Mouse (Mus musculus) hindbrain, postnatal 0 days (tissue): Measurements from ENCODE around the gene Gm49321. TPM values are rescaled to one million over a fixed set of nuclear protein-coding genes. Genes with fewer than 3 reads are reported as not detected.
A peak's percentile ranks its signal among the peaks of the same experiment; 100 is the strongest.

Experiments used
- ATAC-seq: fragments of 200-750 bp; cut with Nextera tagmentation; 2 replicates; pipeline ENCODE4 v1.8.0; 2017; ENCODE audit warnings: mild to moderate bottlenecking, moderate TSS enrichment, moderate library complexity
- DNase-seq: peaks from one replicate; pipeline ENCODE4 v3.0.0-alpha.2; 2015; ENCODE audit warnings: low spot score
- H3K27ac ChIP-seq: fragments of 300-500 bp; sonication (generic); 2 replicates; pipeline ENCODE4 v1.5.1; 2014; ENCODE audit warnings: mild to moderate bottlenecking
- H3K27me3 ChIP-seq: fragments of 300-500 bp; sonication (generic); 2 replicates; pipeline ENCODE4 v1.6.1; 2014; ENCODE audit warnings: low read length, mixed read lengths; ENCODE audit not compliant: insufficient read depth
- H3K36me3 ChIP-seq: fragments of 300-500 bp; sonication (generic); 2 replicates; pipeline ENCODE4 v1.6.1; 2014; ENCODE audit warnings: low read length, mixed read lengths; ENCODE audit not compliant: insufficient read depth
- H3K4me1 ChIP-seq: fragments of 300-500 bp; sonication (generic); 2 replicates; pipeline ENCODE4 v1.6.1; 2014; ENCODE audit warnings: antibody characterized with exemption, low read length, mixed read lengths; ENCODE audit not compliant: insufficient read depth
- H3K4me2 ChIP-seq: fragments of 300-500 bp; sonication (generic); 2 replicates; pipeline ENCODE4 v1.6.1; 2014; ENCODE audit warnings: low read depth, mild to moderate bottlenecking, low read length, moderate library complexity, mixed read lengths
- H3K4me3 ChIP-seq: fragments of 300-500 bp; sonication (generic); 2 replicates; pipeline ENCODE4 v1.5.1; 2014; ENCODE audit warnings: low read length
- H3K9ac ChIP-seq: fragments of 300-500 bp; sonication (generic); replicated peaks from 2 replicates; pipeline ENCODE4 v1.6.1; 2014; ENCODE audit warnings: mild to moderate bottlenecking, low read length, moderate library complexity, mixed read lengths
- H3K9me3 ChIP-seq: fragments of 300-500 bp; sonication (generic); 2 replicates; pipeline ENCODE4 v1.6.1; 2016; ENCODE audit warnings: low read length, mixed read lengths
- CTCF ChIP-seq: IDR thresholded peaks from 2 replicates; pipeline ENCODE4 v1.5.1; 2016; ENCODE audit warnings: antibody characterized with exemption, control low read depth, low read depth
- WGBS: fragments of 180-500 bp; shearing (Covaris S2); extraction: QIAGEN DNeasy Blood & Tissue Kit; methylation state at CpG from one replicate; pipeline ENCODE4 v1.1.7; 2014; 5-methylcytosine and 5-hydroxymethylcytosine counted together
- polyA plus RNA-seq: library from polyadenylated mRNA; unstranded; fragments of >200 nt; fragmentation: Nextera tagmentation; extraction: Ambion mirVana; gene quantifications from 2 replicates; pipeline ENCODE4 v1.2.1, GENCODE M21; 2015
- total RNA-seq: library from RNA; depleted of rRNA; stranded (reverse); fragments of >200 nt; gene quantifications from 2 replicates; pipeline ENCODE4 v1.2.3, GENCODE M21; 2014

The Gm49321 gene
- total and polyA plus RNA-seq, 2 experiments from 2014 or later: 14.8 TPM; not detected in 1

GRCm38 (mm10) chr12:73896471-73896870 is 41.0 kb upstream of the Gm49321 start:
- ATAC-seq (no peak), DNase-seq (no peak)
- H3K9ac ChIP-seq: no peak overlapping the region
- 87% methylated on average over 3 of the region's 3 CpGs for WGBS
- H3K27me3 ChIP-seq: no peaks in the 10 kb centered on the region
- H3K9me3 ChIP-seq: no peaks in the 10 kb centered on the region
- H3K27ac ChIP-seq: no peak overlapping the region
- no peak for TF ChIP-seq CTCF
- no peak overlapping the region for H3K4me2 ChIP-seq
- H3K36me3 ChIP-seq: no peaks in the 10 kb centered on the region
- H3K4me3 ChIP-seq: no peak overlapping the region
- no peaks in the 10 kb centered on the region for H3K4me1 ChIP-seq

DNA sequence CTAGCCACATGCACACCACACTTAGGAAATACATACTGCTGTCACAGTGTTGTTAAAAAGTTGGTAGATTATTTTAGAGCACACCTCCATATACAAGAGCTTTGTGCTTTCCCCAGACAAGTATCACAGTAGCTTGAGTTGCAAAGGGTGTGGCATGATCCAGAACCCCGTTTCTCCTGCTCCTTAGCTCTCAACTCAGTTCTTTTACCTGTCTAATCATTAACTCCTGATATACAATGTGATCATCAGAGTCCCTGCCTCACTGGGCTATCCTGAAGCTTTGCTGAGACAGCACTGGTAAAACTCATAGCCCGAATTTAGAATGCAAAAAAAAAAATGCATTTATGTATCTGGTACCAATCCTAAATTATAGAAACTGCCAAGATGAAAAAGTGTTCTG is 39.2 kb upstream of the Gm49321 start:
- ATAC-seq (no peak), DNase-seq (no peak)
- H3K4me2 ChIP-seq: no peak overlapping the region
- no peak overlapping the region for H3K4me3 ChIP-seq
- 75% methylated on average over 2 of the region's 2 CpGs for WGBS
- no peaks in the 10 kb centered on the region for H3K9me3 ChIP-seq
- no peak overlapping the region for H3K9ac ChIP-seq
- no peaks in the 10 kb centered on the region for H3K4me1 ChIP-seq
- H3K27ac ChIP-seq: no peak overlapping the region
- H3K36me3 ChIP-seq: no peaks in the 10 kb centered on the region
- TF ChIP-seq CTCF: no peak
- H3K27me3 ChIP-seq: no peaks in the 10 kb centered on the region

DNA sequence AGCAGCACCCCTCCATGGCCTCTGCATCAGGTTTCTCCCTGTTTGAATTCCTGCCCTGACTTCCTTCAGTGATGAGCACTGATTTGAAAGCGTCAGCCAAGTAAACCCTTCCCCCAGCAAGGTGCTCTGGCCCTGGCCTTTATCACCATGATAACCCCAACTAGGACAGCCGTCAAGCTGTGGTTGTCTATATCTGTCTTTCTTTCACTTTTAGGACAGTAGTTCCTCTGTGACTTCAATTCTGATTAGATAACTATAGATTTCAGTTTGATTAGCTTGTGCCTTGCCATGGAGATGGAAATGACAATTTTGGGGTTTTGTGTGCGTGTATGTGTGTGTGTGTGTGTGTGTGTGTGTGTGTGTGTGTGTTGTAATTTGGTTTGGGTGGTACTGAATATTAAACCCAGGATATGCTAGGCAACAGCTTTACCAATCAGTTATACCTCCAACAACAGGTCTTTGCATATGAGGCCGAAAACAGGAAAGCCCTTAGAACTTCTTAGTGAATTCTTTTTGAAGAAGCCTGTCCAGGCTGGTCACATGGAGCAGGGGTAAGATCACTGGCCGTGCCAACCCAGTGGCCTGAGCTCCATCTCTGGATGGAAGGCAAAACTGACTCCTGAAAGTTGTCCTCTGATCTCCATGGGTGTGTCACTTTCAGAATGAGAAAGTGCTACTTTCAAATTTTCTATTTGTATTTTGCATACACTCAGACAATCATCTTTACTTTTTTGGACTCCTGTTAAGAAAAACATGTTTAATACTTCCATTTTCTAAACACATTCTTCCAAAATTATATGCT is 33.1 kb upstream of the Gm49321 start:
- ATAC-seq: no peak
- TF ChIP-seq CTCF: no peak
- H3K9ac ChIP-seq: no peak overlapping the region

DNA sequence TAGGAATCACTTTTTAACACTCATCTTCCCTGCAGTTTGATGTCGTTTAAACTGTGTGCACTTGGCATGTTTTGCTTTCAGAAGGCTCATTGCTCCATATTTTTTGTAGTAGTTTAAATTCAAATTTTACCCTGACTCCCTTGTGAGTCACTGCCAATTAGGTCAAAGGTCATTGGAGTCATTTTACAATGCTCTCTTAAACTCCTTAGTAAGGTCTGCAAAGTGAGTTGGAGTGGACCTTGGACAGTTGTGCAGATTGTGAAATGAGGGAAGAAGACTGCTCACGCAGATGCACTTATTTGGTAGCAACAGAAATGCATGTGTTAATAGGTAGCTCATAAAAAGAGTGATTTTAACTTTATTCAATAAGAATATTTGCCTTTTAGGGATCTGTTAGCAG is 32.4 kb upstream of the Gm49321 start:
- Histone ChIP-seq H3K4me3 (no peak overlapping the region), H3K27ac (no peak overlapping the region), H3K4me1 (peaks cover 5% of the 10 kb centered on the region; the same call in 1 of the 2 replicates), H3K9me3 (no peaks in the 10 kb centered on the region), H3K9ac (no peak overlapping the region), H3K27me3 (no peaks in the 10 kb centered on the region), H3K4me2 (no peak overlapping the region), H3K36me3 (no peaks in the 10 kb centered on the region)
- 60% methylated on average over 2 of the region's 2 CpGs for WGBS
- no peak for ATAC-seq
- TF ChIP-seq CTCF: no peak
- no peak for DNase-seq

More for the DNA sequence above, 33.1 kb upstream of the Gm49321 start:
- DNase-seq: no peak
- H3K27me3 ChIP-seq: no peaks in the 10 kb centered on the region
- no peak overlapping the region for H3K4me2 ChIP-seq
- no peaks in the 10 kb centered on the region for H3K36me3 ChIP-seq
- H3K9me3 ChIP-seq: no peaks in the 10 kb centered on the region
- no peak overlapping the region for H3K4me3 ChIP-seq
- H3K27ac ChIP-seq: no peak overlapping the region
- 83% methylated on average over 5 of the region's 5 CpGs for WGBS
- H3K4me1 ChIP-seq: peaks cover 3% of the 10 kb centered on the region; the same call in 1 of the 2 replicates

DNA sequence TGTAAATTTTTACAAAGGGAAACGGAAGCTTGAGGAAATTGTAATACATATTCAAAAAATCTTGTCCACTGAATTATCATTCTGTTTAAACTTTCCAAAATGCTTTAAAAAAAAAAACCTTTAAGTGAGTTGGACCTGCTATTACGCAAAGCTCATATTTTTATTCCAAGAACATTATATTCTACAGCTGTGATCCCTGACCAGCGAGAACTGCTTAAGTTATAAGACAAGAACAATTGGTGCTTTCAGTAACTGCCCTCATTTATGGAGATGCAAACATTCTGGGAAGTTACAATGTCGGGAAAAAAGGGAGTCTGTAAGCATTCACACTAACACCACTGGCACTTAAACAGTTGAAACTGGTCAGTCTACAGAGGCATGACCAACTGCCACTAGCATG is 31.9 kb upstream of the Gm49321 start:
- H3K36me3 ChIP-seq: no peaks in the 10 kb centered on the region
- no peak overlapping the region for H3K4me2 ChIP-seq
- H3K9ac ChIP-seq: no peak overlapping the region
- peaks cover 8% of the 10 kb centered on the region; the same call in 1 of the 2 replicates for H3K4me1 ChIP-seq
- TF ChIP-seq CTCF: no peak
- no peaks in the 10 kb centered on the region for H3K9me3 ChIP-seq
- H3K27me3 ChIP-seq: no peaks in the 10 kb centered on the region
- ATAC-seq (no peak), DNase-seq (no peak)
- 80% methylated on average over 4 of the region's 4 CpGs for WGBS
- no peak overlapping the region for H3K4me3 ChIP-seq
- H3K27ac ChIP-seq: no peak overlapping the region

DNA sequence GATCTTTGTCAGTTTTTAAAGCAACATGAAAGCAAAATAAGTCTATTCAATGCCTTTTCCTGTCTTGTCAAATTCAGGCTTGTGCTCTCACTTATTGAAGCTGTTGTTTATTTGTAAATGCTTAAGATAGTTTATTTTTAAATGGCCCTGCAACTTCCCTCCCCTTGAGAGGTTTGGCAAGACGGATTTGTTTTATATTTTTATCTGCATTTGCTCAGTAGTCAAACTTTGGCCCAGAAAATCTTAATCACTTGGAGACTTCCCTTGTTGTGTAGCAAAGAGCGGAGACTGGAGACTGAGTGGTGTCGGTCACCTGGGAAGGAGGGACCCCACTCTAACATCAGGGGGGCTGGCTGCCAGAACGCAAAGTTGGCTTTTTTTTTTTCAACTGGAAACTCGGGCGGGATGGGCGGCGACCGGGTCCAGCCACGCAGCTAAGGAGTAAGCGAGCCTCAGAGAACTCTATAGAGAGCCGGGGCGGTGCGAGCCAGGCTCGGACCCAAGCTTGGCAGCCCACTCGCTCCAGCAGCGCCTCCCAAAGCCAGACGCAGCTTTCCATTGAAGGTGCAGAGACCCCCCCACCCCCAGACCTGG is 30.3 kb upstream of the Gm49321 start:
- Histone ChIP-seq H3K4me3 (peak overlapping the region; percentile 97), H3K4me1 (peaks cover 8% of the 10 kb centered on the region; the same call in 1 of the 2 replicates), H3K9me3 (no peaks in the 10 kb centered on the region), H3K9ac (peak overlapping the region; percentile 99), H3K4me2 (peak overlapping the region; percentile 79), H3K27ac (peak overlapping the region; percentile 99), H3K27me3 (no peaks in the 10 kb centered on the region), H3K36me3 (no peaks in the 10 kb centered on the region)
- WGBS: 2% methylated on average over 18 of the region's 18 CpGs
- no peak; the same call in 1 of the 2 replicates for TF ChIP-seq CTCF
- no peak; the same call in 1 of the 2 replicates for ATAC-seq
- no peak for DNase-seq

DNA sequence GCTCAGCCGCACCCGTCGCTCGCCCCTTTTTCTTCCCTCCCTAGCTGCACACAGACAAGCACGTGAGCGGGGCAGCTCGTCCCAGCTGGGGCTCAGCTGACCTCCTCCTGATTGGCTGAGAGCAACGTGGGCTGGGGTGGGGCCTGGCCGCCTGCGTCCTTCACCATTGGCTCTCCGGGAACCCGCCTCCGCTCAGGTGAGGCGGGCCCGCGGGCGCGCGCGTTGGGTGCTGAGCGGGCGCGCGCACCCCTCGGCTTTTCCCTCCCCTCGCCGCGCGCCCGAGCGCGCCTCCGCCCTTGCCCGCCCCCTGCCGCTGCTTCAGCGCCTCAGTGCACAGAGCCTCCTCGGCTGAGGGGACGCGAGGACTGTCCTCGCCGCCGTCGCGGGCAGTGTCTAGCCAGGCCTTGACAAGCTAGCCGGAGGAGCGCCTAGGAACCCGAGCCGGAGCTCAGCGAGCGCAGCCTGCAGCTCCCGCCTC is 29.7 kb upstream of the Gm49321 start:
- Histone ChIP-seq H3K9ac (peak overlapping the region; percentile 99), H3K9me3 (no peaks in the 10 kb centered on the region), H3K27ac (peak overlapping the region; percentile 99), H3K4me3 (peak overlapping the region; percentile 97), H3K4me1 (peaks cover 8% of the 10 kb centered on the region; the same call in 1 of the 2 replicates), H3K4me2 (peak overlapping the region; percentile 79), H3K27me3 (no peaks in the 10 kb centered on the region), H3K36me3 (no peaks in the 10 kb centered on the region)
- peak; percentile 100 for ATAC-seq
- DNase-seq: peak; percentile 99
- TF ChIP-seq CTCF: peak; percentile 47
- 1% methylated on average over 37 of the region's 51 CpGs for WGBS
